Mouse (Mus musculus) cerebellum, adult 2 months (tissue): ENCODE data around the gene Gm17571. TPM values are rescaled to one million over a fixed set of nuclear protein-coding genes. Genes with fewer than 3 reads are reported as not detected.

Experiments used
- DNase-seq, 2 experiments: peaks; one replicate each; pipeline ENCODE4 v3.0.0; 2021
- H3K27ac ChIP-seq: fragments of 200-500 bp; 2 replicates; pipeline ENCODE4 v1.5.1; 2012; ENCODE audit warnings: low read length, control low read depth, inconsistent platforms; ENCODE audit not compliant: insufficient read depth
- H3K27me3 ChIP-seq: fragments of 200-500 bp; 2 replicates; pipeline ENCODE4 v1.6.1; 2012; ENCODE audit warnings: inconsistent platforms, mild to moderate bottlenecking, low read length, moderate library complexity; ENCODE audit not compliant: control insufficient read depth, insufficient read depth
- H3K4me1 ChIP-seq: fragments of 200-500 bp; 2 replicates; pipeline ENCODE4 v1.6.1; 2011; ENCODE audit warnings: low read length; ENCODE audit not compliant: control insufficient read depth, insufficient read depth
- H3K4me3 ChIP-seq: fragments of 200-500 bp; replicated peaks from 2 replicates; pipeline ENCODE3; 2011; ENCODE audit warnings: mild to moderate bottlenecking, low read depth, low read length, control low read depth; ENCODE audit not compliant: insufficient read depth
- CTCF ChIP-seq: fragments of 200-500 bp; IDR thresholded peaks from 2 replicates; pipeline ENCODE4 v1.5.1; 2011; ENCODE audit warnings: low read depth, mild to moderate bottlenecking, control low read depth, low read length, moderate library complexity, borderline replicate concordance; ENCODE audit not compliant: insufficient read depth
- POLR2A ChIP-seq: fragments of 200-500 bp; IDR thresholded peaks from 2 replicates; pipeline ENCODE4 v1.6.1; 2011; ENCODE audit warnings: low read length, control low read depth, borderline replicate concordance; ENCODE audit not compliant: insufficient read depth
- WGBS: fragments of 180-500 bp; shearing (Covaris S2); methylation state at CpG from one replicate; pipeline ENCODE4 v1.1.7; 2018; 5-methylcytosine and 5-hydroxymethylcytosine counted together
- polyA plus RNA-seq: library from polyadenylated mRNA; depleted of rRNA; stranded (reverse); fragments of >200 nt; gene quantifications from 2 replicates; pipeline ENCODE4 v1.2.3, GENCODE M21; 2012; rRNA removed

Gene Gm17571
- not detected in 2 replicates for polyA plus RNA-seq

GRCm38 (mm10) chr9:13446703-13447285, at the start of gene Gm17571:
Gm17571 (minus strand) TSS chr9:13446753.
- TF ChIP-seq POLR2A: no peak
- TF ChIP-seq CTCF: no peak
- Histone ChIP-seq H3K4me3 (no peak within 1 kb of the TSS), H3K27me3 (no peaks in the 10 kb centered on the region), H3K27ac (no peak within 1 kb of the TSS), H3K4me1 (peaks cover 5% of the 10 kb centered on the region; the same call in 1 of the 2 replicates)
- WGBS: 91% methylated on average over 4 of the region's 4 CpGs
- DNase-seq: no peak

DNA sequence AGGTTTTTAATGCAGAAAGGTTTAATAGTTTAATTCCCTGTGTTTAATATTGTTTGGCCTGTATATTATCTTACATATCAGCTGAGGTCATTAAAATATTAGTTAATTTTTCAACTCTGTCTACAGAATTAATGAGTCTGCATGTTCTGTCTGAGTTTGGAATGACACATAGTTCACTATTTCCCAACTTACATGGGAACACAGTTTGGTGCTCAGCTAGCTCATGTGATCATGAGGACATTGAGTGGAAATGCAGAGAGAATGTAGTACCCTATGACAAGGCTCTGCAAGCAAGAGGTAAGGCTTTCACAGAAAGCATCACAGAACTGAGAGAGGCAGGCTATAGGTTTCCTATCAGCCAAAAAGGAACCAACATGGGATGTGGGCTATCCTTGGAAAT, 49.0 kb upstream of the Gm17571 start:
- Histone ChIP-seq H3K27ac (no peak overlapping the region), H3K4me1 (peaks cover 12% of the 10 kb centered on the region), H3K4me3 (no peak overlapping the region), H3K27me3 (no peaks in the 10 kb centered on the region)
- TF ChIP-seq CTCF: no peak
- TF ChIP-seq POLR2A: no peak
- DNase-seq: no peak

- Histone ChIP-seq H3K27me3 (no peaks in the 10 kb centered on the region), H3K4me1 (peaks cover 3% of the 10 kb centered on the region), H3K4me3 (no peak overlapping the region), H3K27ac (no peak overlapping the region)
- DNase-seq: no peak
- TF ChIP-seq POLR2A (no peak), CTCF (no peak)
- 84% methylated on average over 2 of the region's 2 CpGs for WGBS
Measured at GRCm38 (mm10) chr9:13493746-13494145, 47.2 kb upstream of the Gm17571 start.

DNA sequence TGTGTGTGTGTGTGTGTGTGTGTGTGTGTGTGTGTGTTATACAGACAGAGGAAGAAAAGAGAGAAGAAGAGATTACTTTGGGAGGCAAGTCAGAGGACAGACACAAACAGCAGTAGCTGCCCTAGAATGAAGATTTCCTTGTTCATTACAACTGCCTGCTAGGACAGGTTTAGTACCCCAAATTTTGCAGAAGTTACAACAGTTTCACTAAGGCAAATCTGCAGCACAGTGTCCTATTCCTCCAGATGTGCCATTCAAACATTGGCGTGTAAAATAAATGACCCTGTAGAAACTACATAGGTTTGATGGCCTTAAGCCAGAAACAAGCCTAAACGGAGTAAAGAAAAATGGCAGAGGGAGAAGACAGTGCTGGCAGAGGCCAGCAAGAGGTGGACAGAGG, 46.3 kb upstream of the Gm17571 start:
- 34% methylated on average over 2 of the region's 2 CpGs for whole genome bisulfite sequencing
- peaks cover 3% of the 10 kb centered on the region for H3K4me1 ChIP-seq
- no peaks in the 10 kb centered on the region for H3K27me3 ChIP-seq
- no peak for DNase-seq
- no peak overlapping the region for H3K27ac ChIP-seq
- no peak for TF ChIP-seq CTCF
- no peak for TF ChIP-seq POLR2A
- H3K4me3 ChIP-seq: no peak overlapping the region

- Histone ChIP-seq H3K27ac (no peak overlapping the region), H3K27me3 (no peaks in the 10 kb centered on the region), H3K4me3 (no peak overlapping the region), H3K4me1 (peaks cover 3% of the 10 kb centered on the region)
- WGBS: 84% methylated on average over 9 of the region's 9 CpGs
- DNase-seq: no peak
- no peak for TF ChIP-seq CTCF
- TF ChIP-seq POLR2A: no peak
Measured at GRCm38 (mm10) chr9:13491854-13492620, 45.5 kb upstream of the Gm17571 start.

- Histone ChIP-seq H3K27ac (no peak overlapping the region), H3K4me3 (no peak overlapping the region), H3K27me3 (no peaks in the 10 kb centered on the region), H3K4me1 (peaks cover 3% of the 10 kb centered on the region)
- TF ChIP-seq CTCF (no peak), POLR2A (no peak)
- DNase-seq: no peak
- 82% methylated on average over 1 of the region's 1 CpGs for WGBS
Measured at GRCm38 (mm10) chr9:13491107-13491506, 44.6 kb upstream of the Gm17571 start.

GRCm38 (mm10) chr9:13485914-13486313, 39.4 kb upstream of the Gm17571 start:
- no peak for TF ChIP-seq POLR2A
- TF ChIP-seq CTCF: no peak
- Histone ChIP-seq H3K27ac (no peak overlapping the region), H3K4me3 (no peak overlapping the region), H3K4me1 (peaks cover 2% of the 10 kb centered on the region; the same call in 1 of the 2 replicates), H3K27me3 (no peaks in the 10 kb centered on the region)
- DNase-seq: no peak
- 88% methylated on average over 1 of the region's 1 CpGs for WGBS
